Mouse (Mus musculus) stomach, postnatal 0 days (tissue): ENCODE data around the gene Ppp5c. TPM values are rescaled to one million over a fixed set of nuclear protein-coding genes. Genes with fewer than 3 reads are reported as not detected.

Source experiments
- ATAC-seq: fragments of 200-750 bp; cut with Nextera tagmentation; 2 replicates; pipeline ENCODE4 v1.8.0; 2017; ENCODE audit not compliant: low FRiP score, low TSS enrichment
- DNase-seq: peaks from one replicate; pipeline ENCODE4 v3.0.0-alpha.2; 2016; ENCODE audit warnings: low spot score
- H3K27ac ChIP-seq: fragments of 300-500 bp; sonication (generic); replicated peaks from 2 replicates; pipeline ENCODE4 v1.5.1; 2014; ENCODE audit warnings: mild to moderate bottlenecking, control low read depth
- H3K27me3 ChIP-seq: fragments of 300-500 bp; sonication (generic); 2 replicates; pipeline ENCODE4 v1.6.1; 2014; ENCODE audit warnings: low read length; ENCODE audit not compliant: control insufficient read depth, insufficient read depth
- H3K36me3 ChIP-seq: fragments of 300-500 bp; sonication (generic); 2 replicates; pipeline ENCODE4 v1.6.1; 2014; ENCODE audit warnings: low read length, mixed read lengths; ENCODE audit not compliant: control insufficient read depth, insufficient read depth
- H3K4me1 ChIP-seq: fragments of 300-500 bp; sonication (generic); replicated peaks from 2 replicates; pipeline ENCODE4 v1.6.1; 2014; ENCODE audit warnings: antibody characterized with exemption; ENCODE audit not compliant: control insufficient read depth, insufficient read depth
- H3K4me2 ChIP-seq: fragments of 300-500 bp; sonication (generic); replicated peaks from 2 replicates; pipeline ENCODE4 v1.6.1; 2014; ENCODE audit warnings: low read depth, mild to moderate bottlenecking, control low read depth, moderate library complexity
- H3K4me3 ChIP-seq: fragments of 300-500 bp; sonication (generic); 2 replicates; pipeline ENCODE4 v1.5.1; 2014; ENCODE audit warnings: low read depth, low read length, control low read depth
- H3K9ac ChIP-seq: fragments of 300-500 bp; sonication (generic); 2 replicates; pipeline ENCODE4 v1.6.1; 2014; ENCODE audit warnings: mild to moderate bottlenecking, low read length, control low read depth, mixed read lengths
- H3K9me3 ChIP-seq: fragments of 300-500 bp; sonication (generic); 2 replicates; pipeline ENCODE4 v1.6.1; 2016; ENCODE audit warnings: low read length; ENCODE audit not compliant: control insufficient read depth
- CTCF ChIP-seq: IDR thresholded peaks from 2 replicates; pipeline ENCODE4 v1.5.1; 2016; ENCODE audit warnings: antibody characterized with exemption, low read depth, mild to moderate bottlenecking, moderate library complexity
- EP300 ChIP-seq: optimal IDR thresholded peaks from 2 replicates; pipeline ENCODE3; 2016; ENCODE audit warnings: antibody characterized with exemption
- WGBS: fragments of 180-500 bp; shearing (Covaris S2); extraction: QIAGEN DNeasy Blood & Tissue Kit; methylation state at CpG from one replicate; pipeline ENCODE4 v1.1.7; 2014; 5-methylcytosine and 5-hydroxymethylcytosine counted together
- polyA plus RNA-seq: library from polyadenylated mRNA; unstranded; fragments of >200 nt; fragmentation: Nextera tagmentation; extraction: Ambion mirVana; gene quantifications from 2 replicates; pipeline ENCODE4 v1.2.1, GENCODE M21; 2015

Gene Ppp5c
- polyA plus RNA-seq, 1 experiment from 2014 or later: 51.6 TPM

GRCm38 (mm10) chr7:17003230-17003960 lies 24.3 kb downstream of the Ppp5c start:
- WGBS: 65% methylated on average over 7 of the region's 7 CpGs
- DNase-seq (no peak), ATAC-seq (no peak)
- H3K9me3 ChIP-seq: no peaks in the 10 kb centered on the region
- H3K36me3 ChIP-seq: peaks cover 24% of the 10 kb centered on the region
- H3K27me3 ChIP-seq: no peaks in the 10 kb centered on the region
- no peak overlapping the region for H3K4me3 ChIP-seq
- no peak for TF ChIP-seq CTCF
- no peak for TF ChIP-seq EP300
- H3K4me2 ChIP-seq: no peak overlapping the region
- peak overlapping the region; percentile 65; the same call in 1 of the 2 replicates for H3K27ac ChIP-seq
- H3K4me1 ChIP-seq: no peaks in the 10 kb centered on the region
- H3K9ac ChIP-seq: no peak overlapping the region

- 10% methylated on average over 7 of the region's 7 CpGs for WGBS
- no peaks in the 10 kb centered on the region for H3K4me1 ChIP-seq
- no peaks in the 10 kb centered on the region for H3K27me3 ChIP-seq
- peak; percentile 86 for DNase-seq
- no peak overlapping the region for H3K4me3 ChIP-seq
- 0 out of 2 replicates have a peak overlapping the region, but pooled peaks have one; percentile 13 for H3K27ac ChIP-seq
- H3K4me2 ChIP-seq: no peak overlapping the region
- H3K36me3 ChIP-seq: peaks cover 18% of the 10 kb centered on the region
- TF ChIP-seq CTCF (peak; percentile 86), EP300 (no peak)
- ATAC-seq: peak; percentile 67
- no peaks in the 10 kb centered on the region for H3K9me3 ChIP-seq
- H3K9ac ChIP-seq: no peak overlapping the region
These were observed 25.1 kb downstream of the Ppp5c start for GRCm38 (mm10) chr7:17002375-17003195.

- Histone ChIP-seq H3K9ac (no peak overlapping the region), H3K4me1 (no peaks in the 10 kb centered on the region), H3K36me3 (peaks cover 7% of the 10 kb centered on the region), H3K27ac (no peak overlapping the region), H3K27me3 (no peaks in the 10 kb centered on the region), H3K4me2 (no peak overlapping the region), H3K4me3 (no peak overlapping the region), H3K9me3 (no peaks in the 10 kb centered on the region)
- DNase-seq: peak; percentile 90
- 26% methylated on average over 4 of the region's 4 CpGs for WGBS
- TF ChIP-seq CTCF (peak; percentile 98), EP300 (no peak)
- peak; percentile 28; the same call in 1 of the 2 replicates for ATAC-seq
These were observed 28.1 kb downstream of the Ppp5c start for GRCm38 (mm10) chr7:16999650-17000049.

DNA sequence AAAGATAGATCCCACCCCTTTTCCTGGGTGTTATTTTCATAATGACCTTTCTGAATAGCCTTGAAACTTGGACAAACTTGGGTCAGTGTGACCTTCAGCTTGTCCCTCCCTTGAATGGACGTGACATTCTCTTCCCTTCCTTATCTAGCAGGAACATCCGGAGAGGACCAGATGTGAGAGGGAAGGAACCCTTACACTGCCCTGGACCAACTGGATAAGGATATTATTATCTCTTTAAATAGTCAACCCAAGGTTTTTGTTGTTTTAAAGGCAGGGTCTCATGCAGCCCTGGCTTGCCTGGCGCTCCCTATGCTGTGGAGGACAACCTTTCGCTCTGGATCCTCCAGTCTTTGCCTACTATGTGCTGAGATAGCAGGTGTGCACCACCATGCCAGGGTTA lies 28.5 kb downstream of the Ppp5c start:
- ATAC-seq (no peak), DNase-seq (no peak)
- H3K4me2 ChIP-seq: no peak overlapping the region
- TF ChIP-seq EP300: no peak
- no peak for TF ChIP-seq CTCF
- no peaks in the 10 kb centered on the region for H3K9me3 ChIP-seq
- H3K27ac ChIP-seq: no peak overlapping the region
- H3K4me3 ChIP-seq: no peak overlapping the region
- H3K36me3 ChIP-seq: peaks cover 4% of the 10 kb centered on the region
- no peaks in the 10 kb centered on the region for H3K4me1 ChIP-seq
- H3K9ac ChIP-seq: no peak overlapping the region
- H3K27me3 ChIP-seq: no peaks in the 10 kb centered on the region
- WGBS: 58% methylated on average over 4 of the region's 4 CpGs

GRCm38 (mm10) chr7:16995345-16995744 lies 32.4 kb downstream of the Ppp5c start:
- peak overlapping the region; percentile 70 for H3K9ac ChIP-seq

More at GRCm38 (mm10) chr7:16995345-16995744, 32.4 kb downstream of the Ppp5c start:
- Histone ChIP-seq H3K4me1 (peaks cover 2% of the 10 kb centered on the region; the same call in 1 of the 2 replicates), H3K4me2 (peak overlapping the region; percentile 67), H3K9me3 (no peaks in the 10 kb centered on the region), H3K4me3 (peak overlapping the region; percentile 57), H3K27me3 (no peaks in the 10 kb centered on the region), H3K36me3 (peaks cover under 1% of the 10 kb centered on the region; the same call in 1 of the 2 replicates), H3K27ac (no peak overlapping the region)
- ATAC-seq (no peak), DNase-seq (peak; percentile 12)
- 53% methylated on average over 4 of the region's 4 CpGs for WGBS
- TF ChIP-seq EP300 (no peak), CTCF (no peak)
